Mouse (Mus musculus) hindbrain, embryonic 16.5 days (tissue): ENCODE measurements at regions not wholly inside any gene's neighbourhood (a gene's known extent, or its start where the extent isn't known, plus 50 kb on each side); places are given as distances from the start of the nearest gene placed in this dataset.
A peak's percentile ranks its signal among the peaks of the same experiment; 100 is the strongest.

Experiments
- ATAC-seq: fragments of 200-750 bp; cut with Nextera tagmentation; 2 replicates; pipeline ENCODE4 v1.8.0; 2017; ENCODE audit warnings: moderate TSS enrichment, moderate library complexity
- H3K27ac ChIP-seq: fragments of 300-500 bp; sonication (generic); 2 replicates; pipeline ENCODE4 v1.5.1; 2014; ENCODE audit warnings: low read depth, mild to moderate bottlenecking, control low read depth, low read length, moderate library complexity
- H3K27me3 ChIP-seq: fragments of 300-500 bp; sonication (generic); replicated peaks from 2 replicates; pipeline ENCODE4 v1.6.1; 2014; ENCODE audit warnings: low read length; ENCODE audit not compliant: control insufficient read depth, insufficient read depth
- H3K36me3 ChIP-seq: fragments of 300-500 bp; sonication (generic); 2 replicates; pipeline ENCODE4 v1.6.1; 2014; ENCODE audit warnings: mild to moderate bottlenecking, low read length, moderate library complexity, mixed read lengths; ENCODE audit not compliant: control insufficient read depth, insufficient read depth
- H3K4me1 ChIP-seq: fragments of 300-500 bp; sonication (generic); 2 replicates; pipeline ENCODE4 v1.6.1; 2014; ENCODE audit warnings: low read depth, low read length; ENCODE audit not compliant: control insufficient read depth, insufficient read depth
- H3K4me2 ChIP-seq: fragments of 300-500 bp; sonication (generic); 2 replicates; pipeline ENCODE4 v1.6.1; 2014; ENCODE audit warnings: mild to moderate bottlenecking, low read length, control low read depth, moderate library complexity
- H3K4me3 ChIP-seq: fragments of 300-500 bp; sonication (generic); 2 replicates; pipeline ENCODE4 v1.5.1; 2014; ENCODE audit warnings: mild to moderate bottlenecking, low read length, control low read depth, moderate library complexity
- H3K9ac ChIP-seq: fragments of 300-500 bp; sonication (generic); 2 replicates; pipeline ENCODE4 v1.6.1; 2014; ENCODE audit warnings: low read depth, mild to moderate bottlenecking, control low read depth, low read length, moderate library complexity
- H3K9me3 ChIP-seq: fragments of 300-500 bp; sonication (generic); 2 replicates; pipeline ENCODE4 v1.6.1; 2014; ENCODE audit warnings: mild to moderate bottlenecking, low read length, moderate library complexity; ENCODE audit not compliant: control insufficient read depth
- WGBS: fragments of 180-500 bp; shearing (Covaris S2); extraction: QIAGEN DNeasy Blood & Tissue Kit; methylation state at CpG from one replicate; pipeline ENCODE4 v1.1.7; 2014; 5-methylcytosine and 5-hydroxymethylcytosine counted together

DNA sequence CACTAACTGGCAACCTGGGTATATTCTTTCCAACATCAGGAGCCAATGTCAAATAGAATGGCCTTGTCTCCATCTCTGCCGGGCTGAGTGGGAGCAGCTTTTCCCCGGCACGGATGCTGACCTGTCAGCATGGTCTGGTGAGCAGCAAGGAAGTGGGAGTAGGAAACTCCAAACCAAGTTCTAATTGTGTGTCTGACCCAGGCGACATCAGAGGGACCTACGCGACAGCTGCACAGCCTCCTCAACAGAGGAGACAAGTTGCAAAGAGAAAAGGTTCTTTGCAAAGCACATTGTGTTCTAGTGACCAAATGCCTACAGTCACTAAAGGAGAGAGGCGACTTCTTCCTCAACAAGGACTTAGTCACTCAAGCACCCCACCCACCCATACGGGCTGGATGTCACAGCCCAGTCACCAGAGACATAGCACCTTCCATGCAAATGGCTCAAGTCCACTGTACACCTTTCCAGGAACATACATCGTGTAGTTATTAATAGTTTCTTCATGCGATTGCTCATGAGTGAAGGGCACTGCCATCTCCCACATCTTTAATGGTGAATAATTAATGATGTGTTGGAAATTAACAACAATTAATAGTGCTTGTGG lies 334.8 kb upstream of the Hnrnpa3 start:
- no peak overlapping the region for H3K4me3 ChIP-seq
- H3K27ac ChIP-seq, result no peak overlapping the region
- H3K9me3 ChIP-seq, result no peaks in the 10 kb centered on the region
- no peaks in the 10 kb centered on the region for H3K4me1 ChIP-seq
- no peaks in the 10 kb centered on the region for H3K27me3 ChIP-seq
- ATAC-seq, result no peak
- WGBS, result 83% methylated on average over 10 of the region's 10 CpGs
- H3K4me2 ChIP-seq, result no peak overlapping the region
- H3K9ac ChIP-seq, result no peak overlapping the region
- H3K36me3 ChIP-seq, result no peaks in the 10 kb centered on the region

DNA sequence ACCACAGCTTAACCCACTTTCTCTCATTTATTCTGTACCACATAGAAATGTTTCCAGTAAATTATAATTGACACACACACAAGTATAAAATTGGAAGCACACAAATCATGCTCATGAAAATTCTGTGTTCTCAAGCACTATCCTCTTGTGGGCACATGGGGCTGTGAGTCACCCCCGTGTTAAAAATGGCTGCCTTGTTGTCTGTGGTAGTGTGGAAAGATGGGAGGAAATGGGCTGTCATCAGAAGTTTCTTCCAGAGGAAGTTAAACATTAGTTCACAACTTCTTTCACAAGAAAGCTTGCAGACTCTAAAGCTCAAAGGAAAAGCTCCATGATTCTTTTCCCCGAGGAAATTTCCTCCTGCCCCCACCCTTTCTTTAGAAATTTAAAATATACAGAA lies 329.5 kb upstream of the Hnrnpa3 start:
- H3K27ac ChIP-seq, result no peak overlapping the region
- H3K9me3 ChIP-seq, result no peaks in the 10 kb centered on the region
- H3K9ac ChIP-seq, result no peak overlapping the region
- ATAC-seq, result no peak
- no peak overlapping the region for H3K4me2 ChIP-seq
- 80% methylated on average over 2 of the region's 2 CpGs for WGBS
- no peaks in the 10 kb centered on the region for H3K4me1 ChIP-seq
- H3K36me3 ChIP-seq, result no peaks in the 10 kb centered on the region
- no peak overlapping the region for H3K4me3 ChIP-seq
- H3K27me3 ChIP-seq, result no peaks in the 10 kb centered on the region

DNA sequence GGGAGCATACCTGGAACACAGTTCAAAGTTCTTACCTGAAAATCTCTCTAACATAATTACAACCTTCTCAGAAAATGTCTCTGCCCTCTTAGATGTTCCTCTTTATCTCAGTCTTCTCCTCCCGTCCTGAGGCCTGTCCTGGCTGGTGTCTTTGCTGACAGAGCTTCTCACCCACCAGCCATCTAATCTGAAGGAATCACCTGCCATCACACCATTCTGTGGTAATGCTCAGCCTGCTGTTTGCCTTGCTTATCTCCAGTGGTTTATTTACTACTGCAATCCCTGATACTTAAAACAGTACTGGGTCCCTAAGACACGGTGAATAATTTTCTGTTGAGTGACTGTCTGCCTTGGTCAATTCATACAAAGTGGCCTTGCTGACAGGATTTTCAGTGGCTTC lies 317.8 kb upstream of the Hnrnpa3 start:
- H3K4me3 ChIP-seq, result no peak overlapping the region
- H3K9me3 ChIP-seq, result no peaks in the 10 kb centered on the region
- H3K27ac ChIP-seq, result no peak overlapping the region
- H3K4me2 ChIP-seq, result no peak overlapping the region
- WGBS, result 85% methylated on average over 2 of the region's 2 CpGs
- H3K27me3 ChIP-seq, result no peaks in the 10 kb centered on the region
- H3K36me3 ChIP-seq, result no peaks in the 10 kb centered on the region
- no peaks in the 10 kb centered on the region for H3K4me1 ChIP-seq
- no peak overlapping the region for H3K9ac ChIP-seq
- no peak for ATAC-seq

DNA sequence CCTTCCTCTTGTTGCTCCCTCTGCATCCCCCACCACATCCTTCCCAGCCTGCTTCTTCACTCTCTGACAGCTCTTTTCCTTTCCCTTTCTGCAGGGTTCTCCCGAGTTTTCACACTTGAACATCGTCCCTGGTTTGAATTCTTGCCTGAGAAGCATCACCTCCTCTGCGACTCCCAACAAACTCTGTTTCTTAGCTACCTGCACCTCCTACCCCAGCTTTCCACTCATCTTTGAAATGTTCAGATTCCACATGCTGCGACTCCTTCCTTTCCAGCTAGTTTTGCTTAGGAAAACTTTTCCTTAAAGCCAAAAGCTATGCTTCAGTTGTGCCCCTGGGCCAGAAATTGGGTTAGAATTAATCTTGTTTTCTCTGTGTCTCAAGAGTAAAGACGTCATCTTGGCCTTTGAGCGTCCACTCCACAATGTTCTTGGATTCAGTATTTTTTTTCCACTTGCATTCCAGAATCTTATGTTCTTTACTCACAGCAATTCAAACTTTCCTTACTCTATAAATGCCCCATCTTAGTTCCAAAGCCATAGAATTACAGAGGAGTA lies 317.3 kb upstream of the Hnrnpa3 start:
- Histone ChIP-seq H3K9me3 (no peaks in the 10 kb centered on the region), H3K27me3 (no peaks in the 10 kb centered on the region), H3K36me3 (no peaks in the 10 kb centered on the region), H3K4me3 (no peak overlapping the region), H3K27ac (no peak overlapping the region), H3K9ac (no peak overlapping the region), H3K4me2 (no peak overlapping the region), H3K4me1 (no peaks in the 10 kb centered on the region)
- no peak for ATAC-seq
- WGBS, result 87% methylated on average over 6 of the region's 6 CpGs

DNA sequence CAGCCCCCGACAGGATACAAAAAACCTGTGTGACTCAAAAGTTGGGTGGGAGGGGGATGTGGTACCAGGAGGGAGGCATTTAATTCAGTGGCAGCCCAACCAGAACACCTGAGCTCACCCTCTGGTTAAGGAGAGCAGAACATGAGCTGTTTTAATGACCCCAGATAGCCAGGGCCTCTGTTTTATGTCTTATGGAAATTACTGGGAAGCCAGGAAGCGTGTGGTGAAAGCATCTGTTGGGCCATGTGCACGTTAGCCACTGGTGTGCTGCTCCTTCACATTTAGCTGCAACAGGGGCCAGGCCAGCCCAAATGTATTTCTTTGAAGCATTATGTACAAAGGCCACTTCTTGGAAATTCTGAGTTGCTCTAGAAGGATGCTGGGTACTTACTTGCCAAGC lies 308.2 kb upstream of the Hnrnpa3 start:
- Histone ChIP-seq H3K27ac (no peak overlapping the region), H3K36me3 (no peaks in the 10 kb centered on the region), H3K4me2 (no peak overlapping the region), H3K4me1 (no peaks in the 10 kb centered on the region), H3K9ac (no peak overlapping the region), H3K9me3 (no peaks in the 10 kb centered on the region), H3K27me3 (no peaks in the 10 kb centered on the region), H3K4me3 (no peak overlapping the region)
- 75% methylated on average over 3 of the region's 3 CpGs for WGBS
- no peak for ATAC-seq

DNA sequence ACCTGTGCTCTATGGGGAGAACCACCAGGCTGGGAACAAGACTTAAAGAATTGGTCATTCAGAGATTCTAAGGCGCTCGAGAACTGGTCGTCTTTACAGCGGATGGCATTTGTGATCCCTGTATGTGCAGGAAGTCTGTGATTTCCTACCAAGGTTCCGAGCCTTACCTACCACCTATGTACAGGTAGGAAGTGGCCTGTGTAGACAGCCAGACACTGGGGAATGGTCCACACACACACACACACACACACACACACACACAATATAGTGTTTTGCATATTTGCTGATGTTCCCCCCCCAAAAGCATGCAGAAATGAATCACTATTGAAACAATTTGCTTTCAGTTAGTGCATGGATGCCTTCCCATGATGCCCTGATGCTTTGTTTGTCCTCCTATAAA lies 307.1 kb upstream of the Hnrnpa3 start:
- no peak for ATAC-seq
- Histone ChIP-seq H3K27ac (no peak overlapping the region), H3K36me3 (no peaks in the 10 kb centered on the region), H3K4me1 (no peaks in the 10 kb centered on the region), H3K27me3 (no peaks in the 10 kb centered on the region), H3K9me3 (no peaks in the 10 kb centered on the region), H3K4me3 (no peak overlapping the region), H3K4me2 (no peak overlapping the region), H3K9ac (no peak overlapping the region)
- whole genome bisulfite sequencing, result 87% methylated on average over 5 of the region's 5 CpGs

DNA sequence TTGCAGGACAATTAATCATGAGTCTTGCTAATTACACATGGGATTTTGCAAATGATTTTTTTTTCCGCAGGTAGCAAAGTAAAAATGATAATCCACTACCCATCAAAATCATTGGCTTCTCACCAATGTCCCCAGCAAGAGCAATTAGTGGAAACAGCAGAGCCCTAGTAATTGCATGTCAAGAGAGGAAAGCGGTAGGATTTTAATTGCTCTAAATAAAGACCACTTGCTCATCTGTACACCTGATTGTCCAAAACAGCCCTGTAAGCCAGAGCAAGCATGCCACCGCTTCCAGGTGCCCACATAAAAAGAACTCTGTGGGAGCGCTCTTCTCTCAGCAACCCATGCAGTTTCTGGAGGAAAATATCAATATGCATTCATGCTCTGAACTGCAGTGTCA lies 306.5 kb upstream of the Hnrnpa3 start:
- Histone ChIP-seq H3K4me2 (no peak overlapping the region), H3K27ac (no peak overlapping the region), H3K36me3 (no peaks in the 10 kb centered on the region), H3K4me1 (no peaks in the 10 kb centered on the region), H3K4me3 (no peak overlapping the region), H3K27me3 (no peaks in the 10 kb centered on the region), H3K9me3 (no peaks in the 10 kb centered on the region), H3K9ac (no peak overlapping the region)
- ATAC-seq, result peak; percentile 40; the same call in 1 of the 2 replicates
- WGBS, result 51% methylated on average over 4 of the region's 4 CpGs

DNA sequence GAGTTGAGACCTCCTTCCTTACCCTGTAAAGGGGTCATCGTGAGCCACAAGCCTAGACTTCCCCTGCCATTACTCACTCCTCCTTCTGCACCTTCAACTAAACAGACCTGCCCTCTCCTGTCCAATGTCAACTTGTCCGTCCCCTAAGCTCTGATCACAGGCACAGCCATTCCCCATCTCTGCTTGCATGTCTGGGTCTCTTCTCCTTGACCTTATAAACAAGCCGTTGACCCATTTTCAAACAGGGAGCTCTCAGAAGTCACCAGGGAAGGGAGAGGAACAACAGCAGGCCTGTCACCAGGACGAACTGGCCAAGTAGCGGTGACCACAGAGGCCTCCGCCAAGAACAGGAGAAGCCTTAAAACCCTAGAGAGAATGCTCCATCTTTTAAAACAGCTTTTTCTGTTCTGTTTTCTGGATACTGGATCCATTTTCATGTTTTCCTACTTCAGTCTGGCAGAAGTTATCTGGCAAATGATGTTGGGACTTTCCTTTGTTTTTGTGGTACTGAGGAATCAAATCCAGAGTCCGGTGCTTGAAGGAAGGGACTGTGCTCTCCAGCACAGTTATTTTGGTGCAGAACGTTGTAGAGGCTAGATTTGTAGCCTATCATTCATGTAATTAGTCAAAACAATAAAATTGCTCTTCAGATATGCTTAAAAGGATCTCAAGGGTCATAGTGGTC lies 302.2 kb upstream of the Hnrnpa3 start:
- no peak overlapping the region for H3K4me3 ChIP-seq
- H3K27ac ChIP-seq, result no peak overlapping the region
- H3K9ac ChIP-seq, result no peak overlapping the region
- no peaks in the 10 kb centered on the region for H3K36me3 ChIP-seq
- H3K4me1 ChIP-seq, result no peaks in the 10 kb centered on the region
- H3K9me3 ChIP-seq, result no peaks in the 10 kb centered on the region
- ATAC-seq, result no peak
- no peaks in the 10 kb centered on the region for H3K27me3 ChIP-seq
- no peak overlapping the region for H3K4me2 ChIP-seq
- 84% methylated on average over 8 of the region's 8 CpGs for WGBS

DNA sequence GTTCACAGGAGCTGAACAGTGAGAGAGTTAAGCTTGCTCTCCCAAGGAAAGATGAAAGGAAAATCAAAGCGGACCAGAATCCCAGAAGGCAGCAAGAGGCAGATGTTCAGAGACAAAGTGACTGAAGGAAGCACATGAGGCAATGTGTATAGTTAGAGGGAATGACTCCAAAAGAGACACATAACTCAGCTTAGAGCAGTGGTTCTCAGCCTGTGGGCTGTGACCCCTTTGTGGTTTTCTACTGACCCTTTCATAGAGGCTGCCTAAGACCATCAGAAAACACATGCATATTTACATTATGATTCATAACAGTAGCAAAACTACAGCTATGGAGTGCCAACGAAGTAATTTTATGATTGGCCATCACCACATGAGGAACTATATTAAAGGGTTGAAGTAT lies 301.5 kb upstream of the Hnrnpa3 start:
- no peaks in the 10 kb centered on the region for H3K27me3 ChIP-seq
- ATAC-seq, result no peak
- no peak overlapping the region for H3K4me2 ChIP-seq
- H3K4me3 ChIP-seq, result no peak overlapping the region
- no peaks in the 10 kb centered on the region for H3K36me3 ChIP-seq
- WGBS, result 82% methylated on average over 2 of the region's 2 CpGs
- no peaks in the 10 kb centered on the region for H3K4me1 ChIP-seq
- H3K9ac ChIP-seq, result no peak overlapping the region
- no peaks in the 10 kb centered on the region for H3K9me3 ChIP-seq
- H3K27ac ChIP-seq, result no peak overlapping the region
